Mouse (Mus musculus) midbrain, embryonic 16.5 days (tissue): Measurements from ENCODE around the gene Tomt. TPM values are rescaled to one million over a fixed set of nuclear protein-coding genes. Genes with fewer than 3 reads are reported as not detected.

Source experiments
- ATAC-seq: fragments of 200-750 bp; cut with Nextera tagmentation; 2 replicates; pipeline ENCODE4 v1.8.0; 2017; ENCODE audit warnings: moderate TSS enrichment
- H3K27ac ChIP-seq: fragments of 300-500 bp; sonication (generic); 2 replicates; pipeline ENCODE4 v1.5.1; 2014; ENCODE audit warnings: mild to moderate bottlenecking, low read length, mixed read lengths
- H3K27me3 ChIP-seq: fragments of 300-500 bp; sonication (generic); 2 replicates; pipeline ENCODE4 v1.6.1; 2014; ENCODE audit warnings: low read depth, low read length, mixed read lengths; ENCODE audit not compliant: control insufficient read depth, insufficient read depth
- H3K36me3 ChIP-seq: fragments of 300-500 bp; sonication (generic); 2 replicates; pipeline ENCODE4 v1.6.1; 2014; ENCODE audit warnings: mild to moderate bottlenecking, low read length, moderate library complexity, mixed read lengths; ENCODE audit not compliant: control insufficient read depth, insufficient read depth
- H3K4me1 ChIP-seq: fragments of 300-500 bp; sonication (generic); 2 replicates; pipeline ENCODE4 v1.6.1; 2014; ENCODE audit warnings: mild to moderate bottlenecking, low read length, mixed read lengths; ENCODE audit not compliant: control insufficient read depth, insufficient read depth
- H3K4me2 ChIP-seq: fragments of 300-500 bp; sonication (generic); 2 replicates; pipeline ENCODE4 v1.6.1; 2014; ENCODE audit warnings: mild to moderate bottlenecking, low read length, mixed read lengths
- H3K4me3 ChIP-seq: fragments of 300-500 bp; sonication (generic); 2 replicates; pipeline ENCODE4 v1.5.1; 2014; ENCODE audit warnings: low read depth, mild to moderate bottlenecking, low read length, moderate library complexity, mixed read lengths
- H3K9ac ChIP-seq: fragments of 300-500 bp; sonication (generic); 2 replicates; pipeline ENCODE4 v1.6.1; 2014; ENCODE audit warnings: low read depth, low read length, mixed read lengths
- H3K9me3 ChIP-seq: fragments of 300-500 bp; sonication (generic); replicated peaks from 2 replicates; pipeline ENCODE4 v1.6.1; 2014; ENCODE audit warnings: mild to moderate bottlenecking, low read length, mixed read lengths; ENCODE audit not compliant: control insufficient read depth, poor library complexity, severe bottlenecking
- WGBS: fragments of 180-500 bp; shearing (Covaris S2); extraction: QIAGEN DNeasy Blood & Tissue Kit; methylation state at CpG from one replicate; pipeline ENCODE4 v1.1.7; 2014; 5-methylcytosine and 5-hydroxymethylcytosine counted together
- microRNA-seq: library from miRNA; unstranded; fragments of <30 nt; microRNA quantifications from one replicate; pipeline ENCODE4, GENCODE M21; 2017
- polyA plus RNA-seq: library from polyadenylated mRNA; unstranded; fragments of >200 nt; fragmentation: Nextera tagmentation; extraction: Ambion mirVana; gene quantifications from 2 replicates; pipeline ENCODE4 v1.2.1, GENCODE M21; 2015

Gene Tomt
- polyA plus RNA-seq, 1 experiment from 2014 or later, result 0.35 TPM

DNA sequence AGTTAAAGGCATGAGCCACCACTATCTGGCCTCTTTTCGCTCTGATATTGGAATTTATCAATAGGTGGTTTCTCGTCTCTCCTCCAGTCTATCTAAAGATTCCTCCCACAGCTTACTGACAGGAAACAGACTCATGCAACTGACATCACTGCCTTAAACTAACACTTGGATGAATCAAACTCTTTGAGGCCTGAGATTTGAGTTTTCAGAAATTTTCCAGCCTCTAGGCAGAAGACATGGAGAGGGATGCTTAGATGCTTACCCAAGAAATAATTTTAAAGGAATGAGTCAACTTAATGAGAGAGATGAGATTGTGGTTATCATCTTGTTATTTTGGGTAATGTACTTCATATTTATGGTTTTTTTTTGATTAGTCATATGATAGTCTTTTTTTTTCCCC, 52.3 kb downstream of the Tomt start:
- Histone ChIP-seq H3K9ac (no peak overlapping the region), H3K27me3 (no peaks in the 10 kb centered on the region), H3K4me3 (no peak overlapping the region), H3K4me1 (no peaks in the 10 kb centered on the region), H3K9me3 (no peaks in the 10 kb centered on the region), H3K4me2 (no peak overlapping the region), H3K27ac (no peak overlapping the region), H3K36me3 (no peaks in the 10 kb centered on the region)
- no peak for ATAC-seq
- WGBS, result 86% methylated on average over 2 of the region's 2 CpGs

DNA sequence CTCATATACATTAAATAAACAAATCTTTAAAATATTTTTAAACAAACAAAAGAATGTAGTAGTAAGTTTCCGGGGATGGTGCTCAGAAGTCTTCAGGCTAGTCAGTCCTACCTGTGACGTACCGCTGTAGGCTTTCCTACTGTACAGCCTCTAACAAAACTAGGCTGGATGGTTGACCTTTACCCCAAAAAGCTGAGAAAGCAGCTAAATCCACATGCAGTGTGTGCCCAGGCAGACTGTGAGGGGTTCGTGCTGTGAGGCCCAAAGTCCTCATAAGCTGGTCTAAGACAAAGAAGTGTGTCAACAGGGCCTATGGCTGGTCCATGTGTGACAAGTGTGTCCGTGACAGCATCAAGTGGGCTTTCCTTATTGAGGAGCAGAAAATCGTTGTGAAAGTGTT, 53.3 kb downstream of the Tomt start:
- ATAC-seq, result no peak
- Histone ChIP-seq H3K9ac (no peak overlapping the region), H3K36me3 (no peaks in the 10 kb centered on the region), H3K4me2 (no peak overlapping the region), H3K9me3 (no peaks in the 10 kb centered on the region), H3K4me1 (no peaks in the 10 kb centered on the region), H3K4me3 (no peak overlapping the region), H3K27ac (no peak overlapping the region), H3K27me3 (no peaks in the 10 kb centered on the region)
- 84% methylated on average over 6 of the region's 6 CpGs for WGBS

DNA sequence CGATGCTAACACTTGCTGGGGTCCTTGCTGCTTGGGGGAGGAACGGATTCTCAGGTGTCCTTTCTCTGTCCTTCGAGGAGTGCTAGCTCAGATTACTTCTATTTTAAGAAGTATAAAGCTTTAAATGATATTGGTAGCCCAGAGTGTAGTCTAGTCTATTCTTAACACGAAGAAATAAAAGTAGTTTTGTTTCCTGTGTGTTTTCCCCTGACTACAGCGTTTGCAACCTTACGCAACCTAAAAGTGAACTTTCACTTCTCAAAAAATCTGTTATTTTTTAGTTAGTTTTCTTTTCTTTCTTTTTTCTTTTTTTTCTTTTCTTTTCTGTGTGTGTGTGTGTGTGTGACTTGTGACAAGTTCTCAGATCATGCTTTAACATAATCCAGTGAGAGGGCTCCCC, 54.5 kb downstream of the Tomt start:
- ATAC-seq, result no peak
- Histone ChIP-seq H3K27ac (no peak overlapping the region), H3K9ac (no peak overlapping the region), H3K27me3 (no peaks in the 10 kb centered on the region), H3K9me3 (no peaks in the 10 kb centered on the region), H3K4me3 (no peak overlapping the region), H3K4me2 (no peak overlapping the region), H3K4me1 (no peaks in the 10 kb centered on the region), H3K36me3 (no peaks in the 10 kb centered on the region)
- WGBS, result 85% methylated on average over 6 of the region's 6 CpGs

Small RNA genes lying within 50 kb of the gene (microRNA-seq; reads per million reads assigned to microRNA genes)
- not detected for gene Gm22655

Other genes with a start within 250 kb of the Tomt start
- 43.0 and 46.5 TPM in 2 replicates for gene Clpb, start 242.7 kb downstream of the Tomt start, polyA plus RNA-seq
- 0.21 TPM in 1 of 2 replicates, not detected in the other for gene Phox2a, start 88.0 kb downstream of the Tomt start, polyA plus RNA-seq
- 4.2 and 10.2 TPM in 2 replicates for gene Inppl1, start 68.1 kb downstream of the Tomt start, polyA plus RNA-seq
- 1.0 and 1.1 TPM in 2 replicates for gene Folr2, start 49.2 kb downstream of the Tomt start, polyA plus RNA-seq
- gene Anapc15, start 42.6 kb downstream of the Tomt start, polyA plus RNA-seq, result 71.6 and 79.9 TPM in 2 replicates
- gene Folr1, start 35.6 kb downstream of the Tomt start, polyA plus RNA-seq, result 23.7 and 24.2 TPM in 2 replicates
- gene Lamtor1, start 455 bp downstream of the Tomt start, polyA plus RNA-seq, result 138 and 144 TPM in 2 replicates
- 11.6 and 13.4 TPM in 2 replicates for gene Lrrc51, start 27.5 kb upstream of the Tomt start, polyA plus RNA-seq
- 37.8 and 47.3 TPM in 2 replicates for gene Numa1, start 27.8 kb upstream of the Tomt start, polyA plus RNA-seq
- 4.1 and 4.9 TPM in 2 replicates for gene Il18bp, start 112.3 kb upstream of the Tomt start, polyA plus RNA-seq
- gene Rnf121, start 159.1 kb upstream of the Tomt start, polyA plus RNA-seq, result 36.1 and 36.6 TPM in 2 replicates
- gene Xndc1, start 159.2 kb upstream of the Tomt start, polyA plus RNA-seq, result 28.7 and 31.5 TPM in 2 replicates
- 1.1 and 1.3 TPM in 2 replicates for gene Xntrpc, start 159.4 kb upstream of the Tomt start, polyA plus RNA-seq
- gene Trpc2, start 176.8 kb upstream of the Tomt start, polyA plus RNA-seq, result not detected in 2 replicates
- gene Art1, start 195.4 kb upstream of the Tomt start, polyA plus RNA-seq, result 0.25 and 0.57 TPM in 2 replicates
- gene Art5, start 203.1 kb upstream of the Tomt start, polyA plus RNA-seq, result 0.17 TPM in 1 of 2 replicates, not detected in the other
- gene Chrna10, start 210.5 kb upstream of the Tomt start, polyA plus RNA-seq, result not detected in 2 replicates